Mouse (Mus musculus) neural tube, embryonic 15.5 days (tissue): Measurements from ENCODE around the gene Nrxn1. TPM values are rescaled to one million over a fixed set of nuclear protein-coding genes. Genes with fewer than 3 reads are reported as not detected.
A peak's percentile ranks its signal among the peaks of the same experiment; 100 is the strongest.

Experiments used
- ATAC-seq: fragments of 200-750 bp; cut with Nextera tagmentation; 2 replicates; pipeline ENCODE4 v1.8.0; 2017; ENCODE audit warnings: mild to moderate bottlenecking, moderate TSS enrichment, moderate library complexity; ENCODE audit not compliant: low FRiP score
- H3K27ac ChIP-seq: fragments of 300-500 bp; sonication (generic); replicated peaks from 2 replicates; pipeline ENCODE4 v1.5.1; 2015; ENCODE audit warnings: mild to moderate bottlenecking, inconsistent platforms
- H3K27me3 ChIP-seq: fragments of 300-500 bp; sonication (generic); replicated peaks from 2 replicates; pipeline ENCODE4 v1.6.1; 2015; ENCODE audit warnings: inconsistent platforms
- H3K36me3 ChIP-seq: fragments of 300-500 bp; sonication (generic); 2 replicates; pipeline ENCODE4 v1.6.1; 2015; ENCODE audit warnings: inconsistent platforms
- H3K4me1 ChIP-seq: fragments of 300-500 bp; sonication (generic); 2 replicates; pipeline ENCODE4 v1.6.1; 2015; ENCODE audit warnings: inconsistent platforms
- H3K4me2 ChIP-seq: fragments of 300-500 bp; sonication (generic); 2 replicates; pipeline ENCODE4 v1.6.1; 2015; ENCODE audit warnings: inconsistent platforms, mild to moderate bottlenecking, moderate library complexity
- H3K4me3 ChIP-seq: fragments of 300-500 bp; sonication (generic); replicated peaks from 2 replicates; pipeline ENCODE4 v1.5.1; 2015; ENCODE audit warnings: mild to moderate bottlenecking, inconsistent platforms
- H3K9ac ChIP-seq: fragments of 300-500 bp; sonication (generic); replicated peaks from 2 replicates; pipeline ENCODE4 v1.6.1; 2015; ENCODE audit warnings: mild to moderate bottlenecking, inconsistent platforms
- H3K9me3 ChIP-seq: fragments of 300-500 bp; sonication (generic); replicated peaks from 2 replicates; pipeline ENCODE4 v1.6.1; 2016; ENCODE audit warnings: inconsistent platforms
- WGBS: fragments of 180-500 bp; shearing (Covaris S2); methylation state at CpG from one replicate; pipeline ENCODE4 v1.1.7; 2015; ENCODE audit warnings: mixed read lengths; 5-methylcytosine and 5-hydroxymethylcytosine counted together
- polyA plus RNA-seq: library from polyadenylated mRNA; unstranded; fragments of >200 nt; fragmentation: Nextera tagmentation; extraction: Ambion mirVana; gene quantifications from 2 replicates; pipeline ENCODE4 v1.2.1, GENCODE M21; 2015

Nrxn1 gene
- polyA plus RNA-seq, 1 experiment from 2014 or later, result 245 TPM

DNA sequence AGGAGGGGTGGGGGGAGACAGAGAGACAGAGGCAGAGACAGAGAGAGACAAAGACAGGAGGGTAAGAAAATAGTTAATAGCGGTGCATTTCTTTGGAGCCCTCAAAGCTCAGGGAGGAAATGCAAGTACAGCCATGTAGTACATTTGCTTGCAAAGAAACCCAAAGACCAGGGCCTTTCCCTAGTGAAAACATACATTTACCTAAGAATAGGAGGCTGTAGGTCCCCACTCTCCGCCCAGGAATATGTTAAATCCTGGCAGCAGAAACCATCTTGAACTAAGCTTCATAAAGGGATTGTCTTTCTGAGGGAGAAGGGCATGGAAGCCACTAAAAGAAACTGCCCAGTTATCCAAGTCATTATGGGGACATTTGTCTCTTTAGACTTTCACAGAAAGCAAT lies 461.5 kb downstream of the Nrxn1 start:
- ATAC-seq, result no peak
- Histone ChIP-seq H3K4me3 (no peak overlapping the region), H3K27me3 (no peaks in the 10 kb centered on the region), H3K9me3 (no peaks in the 10 kb centered on the region), H3K9ac (no peak overlapping the region), H3K4me1 (peaks cover 9% of the 10 kb centered on the region; the same call in 1 of the 2 replicates), H3K4me2 (no peak overlapping the region), H3K27ac (no peak overlapping the region), H3K36me3 (no peaks in the 10 kb centered on the region)
- 48% methylated on average over 2 of the region's 2 CpGs for WGBS

DNA sequence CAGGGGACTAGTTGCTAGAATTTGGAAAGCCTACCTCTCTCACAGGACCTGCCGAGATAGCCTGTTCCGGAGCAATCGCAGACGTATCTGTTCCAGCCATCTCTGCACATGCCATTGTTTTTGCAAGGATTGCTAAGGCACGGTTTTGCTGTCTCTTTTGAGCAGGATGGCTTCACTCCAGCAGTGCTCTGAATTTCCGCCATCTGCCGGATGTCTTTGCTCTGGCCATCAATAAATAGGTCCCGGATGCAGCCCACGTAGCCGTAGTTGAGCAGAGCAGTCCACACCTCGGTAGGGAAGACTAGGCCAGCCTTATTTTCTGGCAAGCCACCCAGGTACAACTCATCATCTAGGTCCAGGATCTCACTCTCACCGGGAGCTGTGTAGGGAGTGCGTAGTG lies 463.0 kb downstream of the Nrxn1 start:
- ATAC-seq, result no peak; the same call in 1 of the 2 replicates
- H3K27ac ChIP-seq, result no peak overlapping the region

DNA sequence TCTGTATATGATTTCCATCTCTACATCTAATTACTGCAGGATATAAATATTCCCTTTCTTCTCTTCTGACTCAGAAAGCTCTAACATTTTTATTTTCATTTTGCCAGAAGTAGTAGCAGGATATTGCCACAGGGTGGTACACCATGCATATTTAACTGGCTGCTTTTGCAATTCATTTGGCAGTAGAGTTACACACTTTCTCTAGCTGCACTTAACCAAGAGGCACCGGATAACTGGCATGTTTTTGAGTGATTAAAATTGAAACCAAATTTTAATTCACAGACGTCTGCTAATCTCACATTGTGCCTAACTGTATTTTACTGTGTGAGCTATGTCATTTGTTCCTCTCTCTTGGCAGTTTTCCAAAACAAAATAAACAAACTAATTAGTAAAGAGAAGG lies 464.4 kb downstream of the Nrxn1 start:
- Histone ChIP-seq H3K27ac (no peak overlapping the region), H3K27me3 (no peaks in the 10 kb centered on the region), H3K4me1 (peaks cover 9% of the 10 kb centered on the region; the same call in 1 of the 2 replicates), H3K36me3 (no peaks in the 10 kb centered on the region), H3K9me3 (no peaks in the 10 kb centered on the region), H3K4me2 (no peak overlapping the region), H3K9ac (no peak overlapping the region), H3K4me3 (no peak overlapping the region)
- ATAC-seq, result peak; percentile 77
- WGBS, result 17% methylated on average over 2 of the region's 2 CpGs

More for the DNA sequence above, 463.0 kb downstream of the Nrxn1 start:
- H3K4me1 ChIP-seq, result peaks cover 9% of the 10 kb centered on the region; the same call in 1 of the 2 replicates
- no peaks in the 10 kb centered on the region for H3K27me3 ChIP-seq
- H3K4me2 ChIP-seq, result no peak overlapping the region
- 69% methylated on average over 13 of the region's 13 CpGs for WGBS
- H3K4me3 ChIP-seq, result no peak overlapping the region
- no peaks in the 10 kb centered on the region for H3K36me3 ChIP-seq
- H3K9ac ChIP-seq, result no peak overlapping the region
- no peaks in the 10 kb centered on the region for H3K9me3 ChIP-seq

DNA sequence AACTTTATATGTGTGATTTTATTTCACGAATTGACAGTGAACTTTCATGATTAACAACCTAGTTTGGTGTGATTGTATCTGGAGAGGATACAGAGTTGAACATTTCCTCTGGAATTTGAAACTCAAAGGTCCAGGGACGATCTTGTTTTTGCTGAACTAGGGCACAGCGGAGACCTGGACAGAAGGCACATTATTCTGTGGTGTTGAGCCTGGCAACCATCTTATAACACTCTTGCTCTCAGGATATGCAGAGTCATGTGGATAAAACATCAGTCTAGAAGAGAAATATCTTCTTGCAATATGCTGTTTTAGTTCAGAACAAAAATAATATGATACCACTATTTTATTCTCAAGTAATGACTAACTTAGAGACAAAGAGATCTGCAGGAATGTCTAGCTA lies 464.9 kb downstream of the Nrxn1 start:
- no peak overlapping the region for H3K4me2 ChIP-seq
- H3K36me3 ChIP-seq, result no peaks in the 10 kb centered on the region
- peak; percentile 56 for ATAC-seq
- peaks cover 9% of the 10 kb centered on the region; the same call in 1 of the 2 replicates for H3K4me1 ChIP-seq
- no peak overlapping the region for H3K9ac ChIP-seq
- WGBS, result 69% methylated on average over 3 of the region's 3 CpGs
- no peaks in the 10 kb centered on the region for H3K9me3 ChIP-seq
- H3K27ac ChIP-seq, result no peak overlapping the region
- no peaks in the 10 kb centered on the region for H3K27me3 ChIP-seq
- no peak overlapping the region for H3K4me3 ChIP-seq

DNA sequence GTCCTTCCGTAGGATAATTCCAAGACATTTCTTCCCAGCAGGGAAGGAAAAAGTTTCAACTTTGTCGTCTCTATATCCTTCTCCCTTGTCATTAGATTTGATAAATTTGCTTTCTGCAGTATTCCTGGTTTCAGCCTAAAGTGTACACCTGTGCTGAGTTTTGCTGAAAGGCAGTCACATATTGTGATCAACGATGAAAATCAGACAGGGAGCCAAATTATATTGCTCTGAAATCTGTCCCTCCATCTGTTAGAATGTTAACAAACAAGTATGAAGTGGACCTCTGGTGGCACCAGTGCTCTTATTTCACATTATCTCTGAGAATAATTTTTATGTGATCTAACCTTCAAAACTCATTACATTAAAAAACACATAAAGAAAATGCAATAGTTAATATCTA lies 465.5 kb downstream of the Nrxn1 start:
- Histone ChIP-seq H3K4me1 (peaks cover 9% of the 10 kb centered on the region; the same call in 1 of the 2 replicates), H3K9ac (no peak overlapping the region), H3K36me3 (no peaks in the 10 kb centered on the region), H3K9me3 (no peaks in the 10 kb centered on the region), H3K27ac (no peak overlapping the region), H3K4me3 (no peak overlapping the region), H3K4me2 (no peak overlapping the region), H3K27me3 (no peaks in the 10 kb centered on the region)
- ATAC-seq, result no peak
- WGBS, result 62% methylated on average over 3 of the region's 3 CpGs

DNA sequence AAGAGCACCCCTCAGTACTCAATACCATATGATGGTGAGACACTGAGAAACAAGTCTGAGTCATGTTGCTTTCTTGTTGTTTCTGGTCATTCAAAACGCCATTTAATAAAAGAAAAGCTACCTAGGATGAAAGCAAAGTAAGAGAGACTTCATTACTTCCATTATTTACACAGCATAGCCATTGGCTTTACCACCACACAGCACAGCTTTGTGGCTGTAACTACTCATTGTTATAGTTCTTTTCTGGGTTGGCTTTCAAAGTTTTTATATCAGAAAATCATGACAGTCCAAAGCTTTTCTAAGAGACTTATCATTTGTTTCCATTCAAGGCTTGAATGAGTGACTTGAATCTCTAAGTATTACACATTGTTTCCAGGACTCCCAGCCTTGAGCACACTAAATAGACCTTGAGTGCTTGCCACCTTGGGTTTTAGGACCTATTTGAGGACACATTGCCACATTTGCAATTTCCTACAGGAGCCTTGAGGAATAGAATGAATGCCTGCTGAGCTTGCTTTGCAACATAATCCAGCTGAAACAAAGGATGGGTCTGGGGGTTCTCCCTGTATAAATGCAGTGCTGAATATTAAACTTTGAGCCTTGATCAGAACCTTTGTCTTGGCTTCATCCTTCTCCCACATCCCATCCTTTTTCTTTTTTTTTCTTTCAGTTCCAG lies 468.1 kb downstream of the Nrxn1 start:
- peaks cover 6% of the 10 kb centered on the region; the same call in 1 of the 2 replicates for H3K4me1 ChIP-seq
- no peaks in the 10 kb centered on the region for H3K27me3 ChIP-seq
- 15% methylated on average over 1 of the region's 1 CpGs for WGBS
- H3K4me2 ChIP-seq, result no peak overlapping the region
- H3K36me3 ChIP-seq, result no peaks in the 10 kb centered on the region
- no peak overlapping the region for H3K27ac ChIP-seq
- no peak overlapping the region for H3K9ac ChIP-seq
- H3K4me3 ChIP-seq, result no peak overlapping the region
- ATAC-seq, result no peak
- H3K9me3 ChIP-seq, result no peaks in the 10 kb centered on the region

DNA sequence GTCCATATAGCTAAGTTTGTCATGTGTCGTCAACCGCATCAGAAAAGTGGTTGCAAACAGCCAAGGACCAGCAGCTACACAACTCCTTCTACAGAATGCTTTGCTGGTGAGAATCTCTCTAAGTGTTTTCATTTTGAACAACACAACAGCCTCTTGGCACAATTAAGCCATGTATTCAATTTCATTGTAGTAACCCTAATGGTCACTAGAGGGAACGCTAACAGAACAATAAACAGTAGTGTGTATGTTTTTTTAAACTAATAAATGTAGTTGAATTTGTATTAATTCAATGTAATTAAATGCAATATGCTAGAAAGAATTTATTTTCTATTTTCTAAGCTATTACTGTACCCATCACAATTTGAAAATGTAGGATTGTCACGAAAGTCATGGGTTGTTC lies 471.0 kb downstream of the Nrxn1 start:
- Histone ChIP-seq H3K4me1 (no peaks in the 10 kb centered on the region), H3K9me3 (no peaks in the 10 kb centered on the region), H3K27me3 (no peaks in the 10 kb centered on the region), H3K9ac (no peak overlapping the region), H3K4me2 (no peak overlapping the region), H3K27ac (no peak overlapping the region), H3K4me3 (no peak overlapping the region), H3K36me3 (no peaks in the 10 kb centered on the region)
- ATAC-seq, result no peak
- WGBS, result 88% methylated on average over 4 of the region's 4 CpGs

DNA sequence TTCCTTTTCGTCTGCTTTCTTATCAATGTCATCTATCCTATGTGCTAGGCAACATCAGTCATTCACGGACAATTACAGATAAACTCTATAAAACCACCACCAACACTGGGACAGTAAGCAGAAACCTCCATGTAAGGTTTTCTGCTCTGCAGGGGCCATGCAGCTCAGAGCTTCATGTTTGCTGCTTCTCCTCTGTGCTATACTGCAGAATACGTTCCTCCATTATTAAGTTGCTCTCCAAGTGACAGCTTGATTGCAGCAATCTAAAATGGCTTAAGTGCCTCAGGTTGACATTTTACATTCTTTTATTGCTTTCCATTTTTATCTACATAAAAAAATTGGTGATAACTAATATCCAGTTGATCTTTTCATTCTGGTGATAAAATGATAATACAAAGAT lies 477.9 kb downstream of the Nrxn1 start:
- WGBS, result 68% methylated on average over 3 of the region's 3 CpGs
- ATAC-seq, result no peak
- Histone ChIP-seq H3K36me3 (no peaks in the 10 kb centered on the region), H3K9ac (no peak overlapping the region), H3K27ac (no peak overlapping the region), H3K9me3 (no peaks in the 10 kb centered on the region), H3K4me2 (no peak overlapping the region), H3K27me3 (no peaks in the 10 kb centered on the region), H3K4me1 (no peaks in the 10 kb centered on the region), H3K4me3 (no peak overlapping the region)

DNA sequence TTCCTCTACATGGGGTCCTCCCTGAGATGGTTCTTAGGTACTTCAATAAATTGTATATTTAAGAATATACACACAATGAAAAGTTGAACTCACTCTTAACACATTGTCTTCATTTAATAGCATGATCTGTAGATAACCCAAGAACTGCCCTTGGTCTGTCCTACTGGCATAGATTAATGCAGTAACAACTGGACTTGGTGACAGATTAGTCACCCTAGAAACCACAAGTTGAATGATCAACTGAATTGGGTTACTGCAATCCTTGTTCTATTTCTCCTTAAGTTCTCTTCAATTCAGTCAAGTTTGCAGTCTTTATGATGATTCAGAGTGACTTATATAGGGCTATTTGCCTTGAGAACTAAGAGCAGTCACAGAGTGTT lies 485.5 kb downstream of the Nrxn1 start:
- Histone ChIP-seq H3K4me3 (no peak overlapping the region), H3K9ac (no peak overlapping the region), H3K27ac (no peak overlapping the region), H3K27me3 (no peaks in the 10 kb centered on the region), H3K9me3 (no peaks in the 10 kb centered on the region), H3K36me3 (no peaks in the 10 kb centered on the region), H3K4me2 (no peak overlapping the region), H3K4me1 (no peaks in the 10 kb centered on the region)
- ATAC-seq, result no peak

DNA sequence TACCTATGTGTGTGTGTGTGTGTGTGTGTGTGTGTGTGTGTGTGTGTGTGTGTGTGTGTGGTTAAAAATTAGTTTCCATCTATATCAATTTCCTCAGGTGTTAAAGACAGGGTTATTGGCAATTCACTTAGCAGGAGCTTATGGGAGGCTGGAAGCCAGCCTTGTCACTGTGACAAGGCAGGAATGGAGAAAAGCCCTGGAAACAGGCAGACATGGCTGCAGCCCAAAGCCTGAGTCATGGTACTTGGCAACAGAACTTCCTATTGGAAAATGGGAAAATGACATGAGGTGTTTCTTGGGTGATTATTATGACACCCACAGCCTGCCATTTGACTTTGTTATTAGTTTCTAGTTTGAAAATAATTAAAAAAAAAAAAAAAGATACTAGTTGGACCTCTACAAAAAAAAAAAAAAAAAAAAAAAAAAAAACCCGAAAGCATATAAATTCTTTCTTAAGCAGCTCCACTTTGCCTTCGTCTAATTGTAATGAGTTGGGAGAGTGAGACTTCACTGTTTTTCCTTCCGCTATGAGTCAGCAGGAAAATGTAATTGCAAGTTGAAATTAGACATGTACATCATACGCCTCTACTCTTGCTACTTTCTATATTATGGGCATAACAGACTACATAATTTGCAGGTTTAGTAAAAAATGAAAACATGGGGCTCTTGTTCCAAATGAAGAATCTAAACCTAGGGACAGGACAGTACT lies 486.0 kb downstream of the Nrxn1 start:
- Histone ChIP-seq H3K4me1 (no peaks in the 10 kb centered on the region), H3K36me3 (no peaks in the 10 kb centered on the region), H3K27ac (no peak overlapping the region), H3K27me3 (no peaks in the 10 kb centered on the region), H3K4me2 (no peak overlapping the region), H3K9me3 (no peaks in the 10 kb centered on the region), H3K9ac (no peak overlapping the region), H3K4me3 (no peak overlapping the region)
- ATAC-seq, result no peak
- 90% methylated on average over 4 of the region's 4 CpGs for WGBS

DNA sequence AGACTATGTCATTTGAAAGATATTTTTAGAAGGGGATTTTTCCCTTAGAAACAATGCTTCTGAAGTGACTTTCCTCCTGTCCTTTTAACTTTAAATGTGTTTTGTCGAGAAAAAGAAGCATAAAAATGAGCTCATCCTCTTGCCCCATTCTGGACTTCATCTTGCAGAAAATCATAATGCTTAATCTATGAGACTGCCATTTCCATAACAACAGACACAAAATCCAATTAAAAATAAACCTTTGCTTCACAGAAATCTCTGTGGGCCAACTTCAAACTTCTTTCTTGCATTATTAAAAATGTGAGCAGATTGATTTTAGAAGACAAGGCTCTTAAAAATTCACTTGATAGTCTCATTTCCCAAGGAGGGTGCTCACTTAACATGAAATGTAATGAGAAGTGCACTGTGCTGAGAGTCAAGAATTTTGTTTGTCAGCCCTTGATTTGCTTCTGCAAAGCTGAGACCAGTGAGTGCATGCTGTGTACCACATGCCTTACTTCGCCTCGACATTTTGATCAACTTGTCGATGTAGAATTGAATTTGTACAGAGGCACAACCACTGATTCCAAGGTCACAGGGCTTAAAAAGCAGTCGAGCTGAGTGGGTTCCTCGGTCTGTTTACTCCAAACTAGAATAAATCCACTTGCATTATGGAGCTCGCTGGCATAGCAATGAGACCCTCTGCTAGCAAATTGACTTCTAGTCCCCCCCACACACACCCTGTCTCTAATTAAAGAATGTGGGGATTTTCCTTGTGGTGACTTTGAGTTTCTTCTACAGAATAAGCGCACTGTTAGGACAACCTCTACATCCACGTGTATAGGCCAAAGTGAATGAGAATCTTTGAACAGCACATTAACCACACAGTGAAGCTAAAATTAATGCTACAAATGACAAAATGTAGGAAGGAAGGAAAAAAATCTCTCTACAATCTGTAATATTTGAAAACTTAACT lies 493.0 kb downstream of the Nrxn1 start:
- Histone ChIP-seq H3K27ac (no peak overlapping the region), H3K4me1 (peaks cover under 1% of the 10 kb centered on the region; the same call in 1 of the 2 replicates), H3K9ac (no peak overlapping the region), H3K27me3 (no peaks in the 10 kb centered on the region), H3K4me3 (no peak overlapping the region), H3K9me3 (no peaks in the 10 kb centered on the region), H3K4me2 (no peak overlapping the region), H3K36me3 (peaks cover 2% of the 10 kb centered on the region; the same call in 1 of the 2 replicates)
- WGBS, result 80% methylated on average over 9 of the region's 9 CpGs
- no peak for ATAC-seq
